Mouse (Mus musculus): ENCODE results near the gene Actr8.

Gene Actr8

DNA sequence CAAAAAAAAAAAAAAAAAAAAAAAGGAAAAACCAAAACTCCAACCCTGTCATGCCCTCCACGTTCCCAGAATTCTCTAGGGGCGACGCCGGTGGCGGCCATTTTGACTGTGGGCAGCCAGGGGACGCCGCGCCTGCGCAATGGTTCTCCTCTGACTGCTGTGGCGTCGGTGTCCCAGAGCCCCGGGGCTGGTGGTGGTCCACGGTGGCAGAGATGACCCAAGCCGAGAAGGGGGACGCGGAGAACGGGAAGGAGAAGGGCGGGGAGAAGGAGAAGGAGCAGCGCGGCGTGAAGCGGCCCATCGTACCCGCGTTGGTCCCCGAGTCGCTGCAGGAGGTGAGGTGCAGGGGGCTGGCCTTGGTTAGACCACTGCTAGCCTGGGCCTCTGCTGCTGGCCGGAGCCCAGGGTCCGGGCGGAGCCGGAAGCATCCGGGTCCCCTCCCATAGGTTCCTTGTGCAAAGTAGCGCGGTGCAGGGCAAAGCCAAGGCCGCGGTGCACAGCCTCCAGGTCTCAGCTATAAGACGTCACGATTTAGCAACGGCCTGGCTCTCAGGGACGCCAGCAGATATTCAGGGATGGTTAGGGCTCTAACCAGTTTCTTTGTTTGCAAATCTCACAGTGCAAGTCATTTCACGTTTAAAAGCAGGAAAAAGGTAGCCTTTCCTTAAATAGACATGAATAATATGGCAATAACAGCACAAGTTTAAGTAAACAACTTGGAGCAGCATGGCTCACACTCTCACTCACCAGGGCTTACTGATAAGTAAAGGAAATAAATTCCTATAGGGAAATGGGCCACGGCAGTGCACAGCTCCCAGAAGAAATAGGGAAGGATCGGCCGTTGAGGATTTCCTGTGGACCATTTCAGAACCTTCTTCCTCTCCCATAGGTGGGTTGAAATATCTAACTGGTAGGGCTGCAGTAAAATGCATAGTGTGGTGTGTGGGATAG lies at the start of gene Actr8:
Gene Actr8 (plus strand): TSS at position 84 of the 951 bp plus-strand sequence.
- DNase-seq (ENCODE audit: low spot score in 2 of 2) = peak; percentile 80 to 89

DNA sequence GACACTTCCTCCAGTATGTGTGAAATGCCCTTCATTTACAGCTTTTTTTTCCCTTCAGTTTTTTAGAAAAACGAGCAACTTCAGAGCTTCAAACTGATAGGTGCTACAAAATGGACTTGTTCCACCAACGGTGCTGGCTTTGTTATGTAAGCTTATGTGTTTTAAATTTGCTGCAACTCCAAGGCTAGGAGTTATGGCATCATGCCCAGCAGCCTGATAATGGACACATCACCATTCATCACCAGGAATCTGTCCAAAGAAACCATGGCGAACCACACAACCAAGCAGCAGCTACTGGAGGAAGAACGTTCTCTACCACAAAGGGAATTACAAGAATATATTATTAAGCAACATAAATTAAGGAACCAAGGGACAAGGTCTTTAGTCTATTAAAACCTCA lies 49.2 kb upstream of the Actr8 start:
- no peak for DNase-seq (ENCODE audit: low spot score in 2 of 2)

GRCm38 (mm10) chr14:29935516-29935915 lies 42.6 kb upstream of the Actr8 start:
- no peak for DNase-seq (ENCODE audit: low spot score in 2 of 2)

GRCm38 (mm10) chr14:29937466-29937865 lies 40.7 kb upstream of the Actr8 start:
- no peak for DNase-seq (ENCODE audit: low spot score in 2 of 2)

DNA sequence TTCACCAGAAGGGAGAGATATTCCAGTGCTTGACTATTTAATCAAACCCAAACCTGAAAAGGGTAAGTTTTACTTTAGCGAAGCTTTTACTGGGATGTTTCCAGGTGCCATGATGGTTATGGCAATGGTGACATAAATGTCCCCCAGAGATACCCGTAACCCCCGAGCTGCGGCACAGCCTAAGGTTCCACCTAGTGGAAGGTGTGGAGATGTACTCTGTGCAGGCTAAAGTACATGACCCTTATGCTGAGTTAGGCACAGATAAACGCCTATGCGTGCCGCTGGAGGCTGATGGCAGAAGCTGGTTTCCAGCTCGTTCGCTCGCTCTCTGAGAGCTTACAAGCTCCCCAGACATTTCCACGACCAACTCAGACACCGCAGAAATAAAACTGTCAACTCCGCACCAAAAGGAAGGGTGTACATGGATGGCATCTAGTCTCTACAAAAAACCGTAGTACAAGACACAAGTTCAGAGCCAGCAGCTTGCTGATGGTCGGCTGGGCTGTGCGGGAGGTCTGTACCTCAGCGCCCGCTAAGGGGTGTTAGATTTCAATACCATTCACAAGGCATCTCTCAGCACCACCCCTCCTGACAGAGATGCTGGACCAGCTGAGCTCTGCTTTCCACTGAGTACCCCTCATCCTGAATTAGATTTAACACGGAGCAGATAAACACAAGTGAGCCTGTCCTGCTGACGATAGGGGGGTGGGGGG lies 38.4 kb upstream of the Actr8 start:
- no peak for DNase-seq (ENCODE audit: low spot score in 2 of 2)

- DNase-seq (ENCODE audit: low spot score in 2 of 2) = no peak
Observed at GRCm38 (mm10) chr14:29940313-29940812, 37.8 kb upstream of the Actr8 start.

GRCm38 (mm10) chr14:29940877-29941276 lies 37.3 kb upstream of the Actr8 start:
- DNase-seq (ENCODE audit: low spot score in 2 of 2) = peak in 1 of 2 experiments; percentile 39

- DNase-seq (ENCODE audit: low spot score in 2 of 2) = no peak
Observed at GRCm38 (mm10) chr14:29946761-29947309, 31.3 kb upstream of the Actr8 start.

DNA sequence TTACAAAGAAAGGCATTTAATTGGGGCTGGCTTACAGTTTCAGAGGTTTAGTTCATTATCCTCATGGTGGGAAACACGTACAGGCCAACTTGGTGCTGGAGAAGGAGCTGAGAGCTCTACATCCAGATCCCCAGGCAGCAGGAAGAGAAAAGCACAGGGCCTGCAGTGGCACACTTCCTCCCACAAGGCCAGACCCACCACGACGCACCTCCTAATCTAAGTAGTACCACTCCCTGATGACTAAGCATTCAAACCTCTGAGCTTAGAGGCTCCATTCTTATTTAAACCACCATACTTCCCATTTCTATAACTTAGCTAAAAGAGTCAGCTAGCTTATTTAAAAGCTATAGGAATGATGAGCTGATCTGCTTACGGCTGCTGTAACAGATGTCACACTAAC lies 27.3 kb upstream of the Actr8 start:
- DNase-seq (ENCODE audit: low spot score in 2 of 2) = no peak

DNA sequence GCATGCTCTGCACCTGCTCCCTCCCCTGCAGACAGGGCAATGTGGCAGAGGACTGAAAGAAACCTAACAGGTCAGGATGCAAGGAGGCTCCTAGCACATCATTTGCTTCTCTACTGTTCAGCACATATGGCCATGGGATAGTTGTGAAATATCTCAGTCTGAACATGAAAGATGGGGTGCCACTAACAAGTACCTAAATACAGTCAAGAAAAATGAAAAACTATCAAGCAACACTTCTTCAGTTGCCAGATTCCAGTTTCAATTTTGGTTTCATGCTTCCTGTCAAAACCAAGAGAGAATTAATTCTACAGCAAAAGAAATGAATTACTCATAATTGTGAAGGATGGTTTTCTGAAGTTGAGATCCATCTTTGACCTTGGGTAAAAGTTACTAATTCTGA lies 20.7 kb upstream of the Actr8 start:
- DNase-seq (ENCODE audit: low spot score in 2 of 2) = no peak

- DNase-seq (ENCODE audit: low spot score in 2 of 2) = no peak
Observed at GRCm38 (mm10) chr14:29967611-29968010, 10.5 kb upstream of the Actr8 start.

DNA sequence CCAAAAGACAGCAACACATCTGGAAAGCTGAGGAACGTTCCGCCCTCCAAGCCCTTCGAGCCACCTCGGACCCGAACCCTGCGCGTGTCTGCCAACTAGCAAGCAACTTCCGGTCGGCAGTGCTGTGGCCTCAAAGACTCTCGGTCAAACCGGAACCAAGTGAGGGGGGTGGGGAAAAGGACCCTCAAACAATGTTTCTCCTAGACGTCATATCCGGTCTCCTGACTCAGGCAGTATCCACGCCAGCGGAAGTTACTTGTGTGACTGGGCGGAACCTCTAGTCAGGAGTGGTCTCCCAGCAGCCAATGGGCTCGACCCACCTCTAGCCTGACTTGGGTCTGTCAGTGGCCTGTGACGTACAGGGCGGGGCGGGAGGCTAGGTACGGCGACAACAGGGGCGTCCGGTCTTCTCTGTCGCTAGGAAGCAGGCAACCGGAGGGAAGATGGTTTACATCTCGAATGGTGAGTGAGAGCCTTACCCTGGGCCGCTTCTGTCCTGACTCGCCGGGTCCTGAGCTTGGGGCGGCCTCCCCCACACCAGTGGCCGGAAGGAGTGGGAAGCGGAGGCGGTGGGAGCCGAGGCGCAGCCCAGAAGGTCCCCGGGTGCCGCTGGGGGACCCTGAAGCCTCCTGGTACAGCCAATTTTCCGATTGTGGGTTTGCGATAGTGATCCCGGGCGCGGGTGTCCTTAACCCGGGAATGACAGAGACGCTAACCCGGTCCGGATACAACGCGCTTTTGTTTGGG lies 9.9 kb upstream of the Actr8 start, which contains the start of gene Selenok:
Gene Selenok (plus strand): TSS at position 234 of the 747 bp plus-strand sequence.
- peak; percentile 80 to 90 for DNase-seq (ENCODE audit: low spot score in 2 of 2)

DNA sequence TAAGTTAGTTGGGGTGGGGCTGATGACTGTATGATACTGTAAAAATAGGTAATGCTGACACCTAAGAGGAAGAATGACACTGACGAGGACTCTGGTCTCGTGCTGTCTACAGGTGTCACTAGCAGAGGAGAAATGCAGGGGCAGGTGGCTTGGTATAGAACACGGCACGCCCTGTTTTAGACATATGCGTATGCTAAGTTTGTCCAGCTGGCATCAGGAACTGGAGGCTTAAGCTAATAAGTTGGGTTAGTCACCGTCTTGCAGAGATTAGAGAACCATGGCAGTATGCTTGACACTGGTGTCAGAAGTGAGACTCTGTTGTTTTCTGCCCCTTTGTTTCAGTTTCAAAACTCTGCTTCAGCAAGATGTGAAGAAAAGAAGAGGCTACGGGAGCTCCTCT lies 6.7 kb upstream of the Actr8 start:
- DNase-seq (ENCODE audit: low spot score in 2 of 2) = no peak

- DNase-seq (ENCODE audit: low spot score in 2 of 2) = no peak
Observed at GRCm38 (mm10) chr14:29971993-29972392, 6.1 kb upstream of the Actr8 start.

GRCm38 (mm10) chr14:29976927-29977326 lies 1.2 kb upstream of the Actr8 start:
- DNase-seq (ENCODE audit: low spot score in 2 of 2) = no peak

GRCm38 (mm10) chr14:29980447-29981205 lies 2.5 kb downstream of the Actr8 start:
- DNase-seq (ENCODE audit: low spot score in 2 of 2) = no peak

- no peak for DNase-seq (ENCODE audit: low spot score in 2 of 2)
Observed at GRCm38 (mm10) chr14:29986096-29986495, 8.0 kb downstream of the Actr8 start.

DNA sequence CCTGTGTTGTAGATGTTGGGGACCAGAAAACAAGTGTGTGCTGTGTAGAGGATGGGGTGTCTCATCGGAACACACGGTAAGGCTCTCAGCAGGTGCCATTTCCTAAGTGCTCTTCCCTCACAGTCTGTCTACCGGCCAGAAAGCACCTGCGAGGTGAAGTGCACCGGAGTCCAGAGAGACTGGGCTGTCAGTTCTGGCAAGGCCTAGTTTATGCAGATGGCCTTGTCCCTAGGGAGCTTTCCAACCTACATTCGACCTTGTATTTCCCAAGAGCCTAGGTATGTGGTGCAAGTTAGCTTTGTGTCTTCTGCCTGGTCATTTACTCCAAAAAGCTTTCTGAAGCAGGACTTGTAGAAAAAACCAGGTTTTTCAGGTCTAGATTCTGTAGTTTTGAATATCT lies 9.1 kb downstream of the Actr8 start:
- no peak for DNase-seq (ENCODE audit: low spot score in 2 of 2)

- no peak for DNase-seq (ENCODE audit: low spot score in 2 of 2)
Observed at GRCm38 (mm10) chr14:29987739-29988138, 9.6 kb downstream of the Actr8 start.

- no peak for DNase-seq (ENCODE audit: low spot score in 2 of 2)
Observed at GRCm38 (mm10) chr14:29988337-29988736, 10.2 kb downstream of the Actr8 start.

DNA sequence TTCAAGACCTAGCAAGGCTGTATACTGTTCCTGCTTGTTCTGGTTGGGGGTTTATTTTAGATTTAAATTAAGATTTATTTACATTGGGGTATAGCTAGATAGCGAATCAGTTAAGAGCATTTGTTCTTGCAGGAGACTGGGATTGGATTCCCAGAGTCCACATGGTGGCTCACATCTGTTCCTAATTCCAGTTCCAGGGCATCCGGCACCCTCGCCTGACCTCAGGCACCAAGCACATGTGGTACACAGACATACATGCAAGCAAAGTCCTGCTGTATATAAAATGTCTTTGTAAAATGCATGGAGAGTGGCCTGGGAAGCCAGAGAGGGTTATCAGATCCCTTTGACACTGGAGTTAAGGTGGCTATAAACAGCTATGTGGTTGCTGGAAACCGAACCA lies 16.8 kb downstream of the Actr8 start:
- DNase-seq (ENCODE audit: low spot score in 2 of 2) = no peak
